Mouse (Mus musculus) lung, postnatal 25 days (tissue): ENCODE results near the gene Kcne1.

ENCODE experiments used
- DNase-seq: peaks from one replicate; pipeline ENCODE4 v3.0.0; 2022; ENCODE audit warnings: low spot score

Kcne1 gene

DNA sequence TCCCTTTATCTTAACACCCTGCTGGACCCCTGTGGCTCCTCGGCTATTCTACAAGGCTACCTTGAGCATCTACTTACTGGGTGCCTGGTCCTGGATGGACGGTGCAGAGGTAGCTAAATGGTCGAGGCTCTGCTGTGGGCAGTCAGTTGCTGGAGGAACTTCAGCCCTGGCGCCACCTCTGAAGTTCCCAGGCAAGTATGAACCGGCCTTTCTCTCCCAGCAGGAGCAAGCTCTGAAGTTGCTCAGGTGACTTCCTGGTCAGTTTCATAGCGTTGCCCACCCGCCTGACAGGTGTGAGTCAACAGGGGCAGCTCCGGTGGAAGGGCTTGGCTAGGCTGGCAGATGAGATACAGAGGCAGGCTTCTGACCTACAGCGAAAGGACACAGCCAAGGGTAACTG lies at the start of gene Kcne1:
Gene Kcne1, minus strand, starts transcription at position 240 of the 400 bp plus-strand sequence.
- no peak for DNase-seq

DNA sequence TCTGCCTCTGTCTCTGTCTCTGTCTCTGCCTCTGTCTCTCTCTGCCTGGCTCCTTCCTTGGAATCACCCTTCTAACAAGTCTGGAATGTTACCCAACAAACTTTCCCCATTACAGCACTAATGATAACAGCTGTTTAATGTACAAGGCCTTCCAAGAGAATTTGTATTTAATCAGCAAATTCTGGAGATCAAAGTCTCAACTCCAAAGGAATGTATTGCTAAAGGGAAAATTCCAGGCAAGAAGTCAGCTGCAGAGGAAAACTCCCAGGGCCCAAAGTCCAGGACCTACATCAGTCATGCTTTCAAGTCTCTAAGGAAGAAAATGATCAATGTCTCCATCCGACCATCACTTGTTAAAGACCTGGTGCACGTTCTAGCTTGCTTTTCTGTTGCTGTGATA lies 48.6 kb upstream of the Kcne1 start:
- DNase-seq, result peak; percentile 42

DNA sequence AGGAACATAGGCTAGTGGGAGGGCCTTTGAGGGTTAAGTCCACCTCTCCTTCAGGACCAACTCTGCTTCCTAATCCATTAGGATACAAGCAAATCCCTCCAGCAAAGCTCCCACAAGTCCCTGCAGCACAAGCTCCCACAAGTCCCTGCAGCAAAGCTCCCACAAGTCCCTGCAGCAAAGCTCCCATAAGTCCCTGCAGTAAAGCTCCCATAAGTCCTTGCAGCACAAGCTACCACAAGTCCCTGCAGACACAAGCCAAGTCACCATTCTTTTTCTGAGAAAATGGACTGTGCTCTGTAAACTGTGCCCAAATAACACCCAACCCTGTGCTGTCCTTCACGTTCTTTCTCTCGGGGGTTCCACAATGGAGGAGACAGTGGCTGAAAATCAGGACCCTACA lies 44.9 kb upstream of the Kcne1 start:
- DNase-seq, result no peak

DNA sequence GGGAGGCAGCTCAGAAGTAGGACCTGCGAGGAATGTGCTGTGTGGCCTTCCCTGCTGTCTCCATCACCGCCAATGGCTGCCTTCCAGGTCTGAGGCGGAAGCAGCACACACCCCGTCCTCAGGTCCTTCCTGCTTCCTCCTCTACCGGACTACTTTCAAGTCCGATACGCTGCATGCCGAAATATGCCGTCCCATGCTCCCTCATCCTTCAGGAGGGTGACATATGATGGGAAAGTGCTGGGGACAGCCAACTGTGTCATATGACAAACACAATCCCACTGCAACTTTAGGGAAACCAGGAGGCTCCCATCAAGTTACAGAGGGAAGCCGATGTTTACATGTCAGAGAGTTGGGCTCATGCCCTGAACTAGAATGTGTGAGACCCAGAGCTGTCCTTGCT lies 43.8 kb upstream of the Kcne1 start:
- peak; percentile 48 for DNase-seq

DNA sequence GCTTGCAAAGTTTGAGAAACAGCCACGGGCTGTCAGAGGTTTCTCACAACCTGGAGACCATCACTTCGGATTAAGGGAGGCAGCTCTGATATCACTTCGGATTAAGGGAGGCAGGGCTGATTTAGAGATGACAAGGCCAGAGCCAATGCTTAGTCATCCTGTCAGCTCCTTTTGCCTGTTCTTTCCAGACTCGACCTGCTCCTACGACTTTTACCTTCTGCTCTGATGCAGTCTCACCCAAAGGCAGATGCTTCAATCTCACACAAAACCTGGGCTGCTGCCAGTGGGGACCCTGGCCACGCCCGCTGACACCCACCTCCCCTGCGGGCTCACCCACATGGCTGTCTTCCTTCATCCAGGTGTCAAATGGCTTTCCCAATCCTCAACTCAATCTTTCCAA lies 42.9 kb upstream of the Kcne1 start:
- DNase-seq, result no peak

DNA sequence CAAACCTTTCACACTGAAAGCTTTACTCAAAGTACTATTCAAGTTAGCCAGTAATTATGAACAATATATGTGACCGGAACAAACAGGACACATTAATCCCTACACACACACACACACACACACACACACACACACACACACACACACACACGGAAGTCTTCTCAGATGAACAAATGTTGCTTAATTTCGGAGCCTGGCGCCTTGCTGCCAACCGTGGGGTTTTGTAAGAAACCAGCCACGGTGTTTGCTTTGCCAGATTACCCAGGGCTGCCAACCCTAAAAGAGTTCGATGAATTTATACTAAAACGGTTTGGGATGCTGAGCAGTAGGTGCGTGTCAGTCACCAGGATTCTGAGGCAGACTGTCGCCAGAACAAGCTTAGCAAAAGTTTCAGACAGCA lies 41.9 kb upstream of the Kcne1 start:
- DNase-seq, result peak; percentile 24

DNA sequence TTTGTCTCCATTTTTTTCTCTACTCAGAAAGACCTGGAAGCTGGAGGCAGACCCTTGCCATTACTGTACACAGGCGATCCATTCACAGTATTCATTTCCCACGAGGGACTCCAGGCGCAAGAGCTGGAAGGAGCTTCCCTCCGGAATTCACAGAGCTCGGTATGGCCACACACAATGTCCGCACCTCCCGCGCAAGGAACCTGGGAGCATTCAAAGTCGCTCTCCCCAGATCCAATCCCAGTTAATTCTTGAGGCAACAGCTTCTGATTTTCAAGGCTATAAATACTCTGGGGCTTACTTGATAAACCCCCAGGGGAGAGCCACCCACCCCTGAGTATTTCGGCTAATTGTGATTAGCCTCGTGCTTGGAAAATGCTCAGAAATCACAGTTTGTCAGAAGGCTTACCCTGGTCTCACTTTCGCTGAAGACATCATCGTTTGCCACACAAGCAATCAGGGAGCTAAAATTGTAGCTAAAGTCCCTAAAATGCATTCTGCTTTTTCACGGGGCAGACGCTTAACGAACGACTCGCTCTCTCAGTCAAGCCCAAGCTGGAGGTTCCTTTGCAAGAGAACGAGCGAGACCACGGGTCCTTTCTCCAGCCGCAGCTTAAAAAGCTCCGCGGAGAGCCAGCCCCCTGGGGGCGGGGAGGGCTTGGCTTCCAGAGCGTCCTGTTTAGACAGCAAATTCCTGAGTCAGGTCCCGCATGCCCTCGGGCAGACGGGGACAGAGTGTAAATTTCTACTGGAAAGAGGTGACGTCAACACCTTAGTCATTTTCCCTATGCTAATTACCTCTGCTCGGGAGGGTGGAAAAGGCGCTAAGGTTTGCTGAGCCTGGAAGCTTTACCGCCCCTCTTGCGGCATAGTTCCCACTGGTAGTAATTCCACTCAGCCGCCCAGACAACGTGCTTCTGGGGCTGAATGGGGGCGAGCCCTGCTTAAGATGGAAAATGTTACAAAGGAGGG lies 40.5 kb upstream of the Kcne1 start:
- DNase-seq, result peak; percentile 95

DNA sequence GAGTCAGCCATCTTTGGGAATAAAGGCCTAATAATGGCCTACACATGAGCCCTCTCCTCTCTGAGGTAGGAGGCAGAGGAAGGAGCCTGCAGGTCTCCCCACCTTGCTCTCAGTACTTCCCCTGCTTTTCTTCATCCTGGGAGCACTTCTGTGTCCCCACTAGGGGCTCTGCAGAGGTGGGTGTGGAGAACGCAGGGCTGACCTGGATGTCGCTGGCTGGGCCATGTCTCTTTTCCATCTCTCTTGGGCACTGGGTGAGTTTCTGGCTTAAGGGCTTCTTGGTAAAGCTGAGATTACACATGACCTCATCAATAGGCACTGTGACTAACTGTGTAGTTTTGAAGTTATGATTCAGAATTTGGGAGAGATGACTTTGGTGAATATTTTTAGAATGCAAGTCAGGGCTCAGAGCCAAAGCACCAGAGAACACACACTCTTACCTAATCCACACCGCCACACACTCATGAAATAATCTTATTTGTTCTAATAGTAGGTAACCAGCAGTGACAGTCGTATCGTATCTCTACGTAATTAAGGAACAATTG lies 39.4 kb upstream of the Kcne1 start:
- peak; percentile 61 for DNase-seq

DNA sequence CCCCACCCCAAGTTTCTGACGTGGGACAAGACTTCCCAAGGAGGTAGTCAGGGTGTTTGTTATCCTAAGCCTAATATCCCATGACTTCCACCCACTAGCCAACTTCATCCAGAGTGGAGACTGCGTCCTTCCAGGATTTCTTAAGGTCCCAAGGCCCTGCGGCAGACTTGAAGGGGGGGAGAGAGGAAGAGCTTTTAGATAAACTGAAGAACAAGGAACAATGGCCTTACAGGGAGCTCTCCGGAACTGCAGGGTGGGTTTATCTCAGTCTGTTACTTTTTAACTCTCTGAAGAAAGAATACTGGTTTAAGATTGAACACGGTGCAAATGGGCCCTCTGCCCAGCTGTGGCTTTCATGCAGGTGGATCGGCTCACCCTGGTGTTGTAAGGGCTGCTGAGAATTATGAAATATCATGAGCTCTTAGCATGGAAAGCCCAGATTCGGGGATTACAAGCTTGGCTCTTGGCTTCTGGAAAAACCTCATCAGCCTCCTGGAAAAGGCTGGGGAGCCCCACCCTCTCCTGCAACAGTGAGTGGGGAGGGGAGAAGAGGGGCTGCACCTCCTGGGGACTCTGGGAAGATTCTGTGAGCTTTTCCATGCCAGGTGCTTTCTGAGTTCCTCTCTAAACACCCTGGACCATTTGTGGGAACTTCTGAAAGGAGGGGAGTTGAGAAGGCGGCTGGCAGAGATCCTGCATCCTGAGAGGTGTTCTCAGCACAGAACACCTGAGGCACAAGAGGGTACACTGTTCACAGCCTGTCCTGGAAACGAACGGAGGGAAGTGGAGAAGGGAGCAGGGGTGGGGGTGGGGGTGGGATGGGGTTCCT lies 38.7 kb upstream of the Kcne1 start:
- DNase-seq, result peak; percentile 78

DNA sequence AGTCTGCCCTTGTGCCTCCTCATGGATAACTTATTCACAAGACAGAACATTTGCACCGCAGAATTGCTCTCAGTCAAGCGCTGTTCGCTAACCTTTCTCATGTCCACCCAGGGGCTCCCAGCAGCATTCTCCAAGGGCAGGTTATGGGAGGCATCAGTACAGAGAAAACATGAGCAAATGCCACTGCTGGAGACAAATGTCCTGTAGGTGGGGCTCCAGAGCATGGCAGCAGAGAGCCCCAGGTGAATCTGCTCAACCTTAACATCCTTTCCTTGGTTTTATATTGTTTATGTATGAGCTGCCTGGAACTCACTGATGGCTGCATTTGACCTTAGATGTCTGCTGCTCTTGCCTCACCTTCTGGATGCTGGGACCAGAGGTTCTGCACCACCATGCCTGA lies 34.5 kb upstream of the Kcne1 start:
- DNase-seq, result no peak

DNA sequence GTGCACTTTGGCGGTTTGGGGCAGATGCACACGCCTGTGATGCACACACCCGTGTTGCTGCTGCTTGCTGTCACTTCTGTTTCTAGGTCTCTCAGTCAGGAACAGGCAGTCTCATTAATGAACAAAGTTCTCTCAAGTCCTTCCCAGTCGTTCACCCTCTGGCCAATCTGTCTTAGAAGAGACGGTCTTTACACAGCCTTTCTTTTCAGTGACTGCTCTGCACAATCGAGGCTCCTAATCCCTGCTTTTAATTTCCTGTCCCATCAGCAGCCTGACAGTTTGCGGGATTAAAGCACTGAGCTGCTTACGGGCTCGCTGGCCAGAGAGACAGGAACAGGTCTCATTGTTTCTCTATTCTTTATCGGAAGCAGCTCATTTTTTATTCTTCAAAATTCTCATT lies 28.4 kb upstream of the Kcne1 start:
- no peak for DNase-seq

DNA sequence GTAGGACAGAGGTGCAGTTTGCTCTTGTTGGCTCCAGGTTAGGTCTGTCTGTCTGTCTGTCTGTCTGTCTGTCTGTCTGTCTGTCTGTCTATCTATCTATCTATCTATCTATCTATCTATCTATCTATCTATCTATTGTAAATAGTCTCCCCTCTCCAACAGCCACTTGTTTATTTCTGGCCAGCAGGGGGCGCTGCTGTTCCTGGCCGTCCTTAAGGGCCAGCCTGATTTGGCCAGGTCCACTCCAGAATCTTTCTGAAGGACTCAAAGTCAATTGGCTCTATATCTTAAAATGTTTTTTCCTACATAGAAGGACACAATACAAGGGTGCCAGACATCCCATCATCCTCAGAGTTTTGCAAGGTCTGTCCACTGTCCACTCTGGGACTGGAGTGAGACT lies 25.8 kb upstream of the Kcne1 start:
- DNase-seq, result peak; percentile 77

DNA sequence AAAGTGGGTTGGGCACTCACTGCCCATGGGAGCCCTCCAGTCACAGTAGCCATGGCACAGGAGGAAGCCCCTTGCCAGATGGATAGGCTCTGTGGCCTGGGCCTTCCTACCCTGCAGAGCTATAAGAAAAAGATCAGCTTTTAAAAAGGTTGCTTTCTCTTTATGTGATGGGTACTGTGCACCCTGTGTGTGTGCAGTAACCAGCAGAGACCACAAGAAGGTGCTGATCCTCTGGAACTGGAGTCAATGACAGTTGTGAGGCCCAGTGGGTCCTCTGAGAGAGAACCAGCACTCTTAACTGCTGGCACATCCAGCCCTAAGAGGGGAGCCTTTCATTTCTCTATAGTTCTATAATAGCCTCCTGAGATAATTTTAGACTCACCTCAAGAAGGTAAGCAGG lies 24.1 kb upstream of the Kcne1 start:
- DNase-seq, result no peak

DNA sequence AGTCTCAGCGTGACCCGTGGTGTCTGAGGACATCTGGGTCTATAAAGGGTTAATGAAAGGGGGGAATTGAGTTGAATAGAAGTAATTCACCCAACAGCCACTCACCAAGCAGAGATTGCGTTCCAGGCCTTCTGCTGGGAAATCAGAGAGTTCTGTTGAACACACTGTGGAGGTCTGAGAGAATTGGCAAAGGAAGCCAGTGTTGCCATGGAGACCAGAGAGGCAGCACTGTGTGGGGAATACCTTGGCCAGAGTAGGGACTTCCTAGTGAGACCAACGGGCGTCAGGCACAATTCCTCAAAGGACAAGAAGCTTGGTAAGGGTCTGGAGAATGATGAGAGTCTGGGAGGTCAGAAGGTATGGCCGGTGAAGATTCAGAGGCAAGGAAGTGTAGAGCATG lies 23.2 kb upstream of the Kcne1 start:
- DNase-seq, result no peak

DNA sequence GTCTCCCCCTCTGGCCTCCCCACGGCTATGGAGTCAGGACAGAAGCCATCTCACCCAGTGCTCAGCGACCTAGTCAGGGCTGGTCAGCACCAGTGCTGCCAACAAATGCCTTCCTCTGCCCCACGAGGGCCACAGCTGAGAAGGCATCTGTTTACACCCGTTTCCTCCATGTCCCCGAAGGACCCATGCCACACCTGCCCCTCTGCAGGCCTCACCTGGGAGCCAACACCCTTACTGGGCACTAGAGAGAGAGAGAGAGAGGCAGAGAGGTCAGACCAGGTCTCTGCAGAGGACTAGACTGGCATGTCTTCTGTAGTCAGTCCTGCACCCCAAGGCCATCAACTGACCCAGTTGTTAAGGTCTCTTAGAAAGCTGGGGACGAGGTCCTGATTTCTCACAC lies 21.8 kb upstream of the Kcne1 start:
- DNase-seq, result no peak

DNA sequence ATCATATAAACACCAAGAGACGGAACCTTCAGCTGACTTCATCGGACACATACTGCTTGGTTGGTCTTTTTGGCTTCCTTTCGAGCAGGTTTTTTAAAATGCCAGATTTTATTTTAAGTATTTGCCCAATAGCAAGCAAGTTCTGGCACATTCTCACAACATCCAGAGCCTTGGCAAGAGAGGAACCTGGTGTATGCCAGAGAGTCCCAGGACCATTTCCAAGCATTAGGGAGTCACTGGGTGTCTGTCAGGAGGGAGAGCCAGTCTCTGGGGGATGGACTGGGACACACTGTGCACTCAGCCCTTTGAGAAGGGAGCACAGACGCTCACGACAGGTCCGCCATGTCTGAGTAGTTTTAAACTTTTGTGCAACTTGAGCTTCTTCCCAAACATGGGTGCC lies 17.7 kb upstream of the Kcne1 start:
- DNase-seq, result no peak

DNA sequence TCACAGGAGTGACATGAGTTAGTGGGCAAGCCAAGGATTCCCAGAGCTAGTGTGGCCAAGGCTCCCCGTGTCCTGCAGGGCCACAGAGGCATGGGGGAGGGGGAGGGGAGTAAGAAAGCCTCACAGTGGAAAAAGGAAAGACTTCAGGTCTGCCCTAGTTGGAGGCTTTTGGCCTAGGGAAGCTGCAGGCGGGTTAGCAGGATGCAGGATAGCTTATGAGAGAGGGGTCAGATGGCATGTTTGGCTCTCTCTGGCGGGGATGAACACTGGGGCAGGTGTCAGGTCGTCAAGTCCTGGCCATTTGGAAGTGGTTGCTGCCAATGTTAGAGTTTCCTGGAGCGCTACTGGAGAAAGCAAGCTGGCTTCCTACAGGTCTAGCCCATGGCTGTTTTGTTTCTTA lies 12.4 kb upstream of the Kcne1 start:
- no peak for DNase-seq

DNA sequence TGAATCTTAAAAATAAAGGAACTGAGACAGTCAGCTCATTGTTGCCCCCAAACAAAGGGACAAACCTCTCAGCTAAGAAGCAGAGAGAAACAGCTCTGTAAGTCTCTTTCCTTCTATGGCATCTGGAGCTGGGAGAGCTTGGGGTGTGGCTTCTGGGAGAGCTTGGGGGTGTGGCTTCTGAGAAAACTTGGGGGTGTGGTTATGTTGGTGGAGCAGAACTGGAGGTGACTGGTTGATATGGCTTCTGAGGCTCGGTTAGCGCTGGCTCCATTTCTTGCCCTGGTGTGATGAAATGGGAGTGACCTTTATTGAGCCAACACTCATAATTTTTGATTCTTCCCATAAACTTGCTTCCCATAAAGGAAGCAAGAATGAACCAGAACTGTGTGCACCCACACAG lies 10.0 kb upstream of the Kcne1 start:
- peak; percentile 44 for DNase-seq

DNA sequence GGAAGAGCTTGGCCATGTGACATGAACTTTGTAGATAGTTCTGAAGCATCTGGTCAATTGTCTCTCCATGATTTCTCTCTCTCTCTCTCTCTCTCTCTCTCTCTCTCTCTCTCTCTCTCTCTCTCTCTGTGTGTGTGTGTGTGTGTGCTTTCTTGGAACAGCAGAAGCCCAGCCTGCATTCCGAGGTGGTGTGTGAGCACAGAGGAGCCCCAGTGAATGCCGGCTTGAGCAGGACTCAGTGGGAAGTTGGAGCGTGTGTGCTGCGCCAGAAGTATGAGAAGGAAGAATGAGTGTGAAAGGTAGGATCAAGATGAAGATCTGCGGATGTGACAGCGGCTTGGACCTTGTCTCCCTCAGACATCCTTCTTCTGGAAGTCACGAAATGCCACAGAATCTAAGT lies 6.2 kb upstream of the Kcne1 start:
- DNase-seq, result no peak

DNA sequence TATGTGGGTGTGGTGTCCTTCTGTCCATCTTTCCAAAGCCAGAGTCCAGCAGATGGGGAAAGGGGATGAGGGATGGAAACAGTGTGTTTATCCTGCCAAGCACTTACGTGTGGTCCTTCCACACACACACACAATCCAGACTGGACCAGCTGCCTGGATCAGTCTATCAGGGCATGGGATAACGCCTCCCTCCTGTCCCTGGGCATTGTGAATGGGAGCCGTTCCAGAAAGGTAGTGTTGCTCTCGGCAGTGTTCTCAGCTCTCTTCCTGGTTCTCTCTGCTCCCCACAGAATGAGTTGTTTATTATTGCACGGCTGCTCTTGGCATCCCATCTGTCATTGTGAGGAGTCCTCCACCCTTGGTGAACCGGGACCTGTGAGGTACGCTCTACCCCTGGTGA lies 1.4 kb upstream of the Kcne1 start:
- no peak for DNase-seq

DNA sequence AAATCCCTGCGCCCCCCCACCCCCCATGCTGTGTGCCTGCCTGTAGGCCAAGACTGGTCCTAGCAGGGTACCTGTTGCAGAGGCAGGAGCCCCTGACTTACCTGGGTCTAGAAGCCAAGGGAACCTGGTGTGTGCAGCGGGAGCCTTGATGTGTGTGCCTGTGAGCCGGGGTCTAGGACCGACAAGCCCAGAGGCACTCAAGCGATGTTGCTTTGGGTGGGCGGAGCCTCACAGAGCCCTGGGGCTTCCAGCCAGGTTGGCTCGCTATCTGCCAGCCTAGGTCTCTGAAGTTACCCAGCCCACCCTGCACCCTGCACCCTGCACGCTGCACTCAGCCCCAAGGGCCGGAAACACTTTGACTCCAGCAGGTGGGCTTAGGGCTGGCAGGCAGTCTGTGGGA lies 534 bp downstream of the Kcne1 start:
- DNase-seq, result no peak

DNA sequence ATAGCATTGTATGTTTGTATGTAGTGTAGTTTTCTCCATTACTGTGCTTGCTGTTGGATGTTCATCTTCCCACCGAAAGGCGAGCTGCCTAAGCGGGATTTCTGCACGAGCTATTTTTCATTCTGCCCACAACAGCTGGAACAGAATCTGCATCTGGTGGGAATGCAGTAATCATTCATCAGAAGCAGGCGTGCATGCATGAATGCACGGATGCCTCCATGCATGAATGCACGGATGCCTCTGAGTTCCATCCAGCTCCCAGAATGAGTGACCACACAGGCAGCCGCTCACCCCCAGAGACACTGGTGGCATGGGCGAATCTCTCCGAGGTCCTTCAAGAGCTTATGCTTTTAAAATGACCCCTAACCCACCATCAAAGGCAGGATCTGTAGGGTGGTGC lies 1.7 kb downstream of the Kcne1 start:
- DNase-seq, result no peak

DNA sequence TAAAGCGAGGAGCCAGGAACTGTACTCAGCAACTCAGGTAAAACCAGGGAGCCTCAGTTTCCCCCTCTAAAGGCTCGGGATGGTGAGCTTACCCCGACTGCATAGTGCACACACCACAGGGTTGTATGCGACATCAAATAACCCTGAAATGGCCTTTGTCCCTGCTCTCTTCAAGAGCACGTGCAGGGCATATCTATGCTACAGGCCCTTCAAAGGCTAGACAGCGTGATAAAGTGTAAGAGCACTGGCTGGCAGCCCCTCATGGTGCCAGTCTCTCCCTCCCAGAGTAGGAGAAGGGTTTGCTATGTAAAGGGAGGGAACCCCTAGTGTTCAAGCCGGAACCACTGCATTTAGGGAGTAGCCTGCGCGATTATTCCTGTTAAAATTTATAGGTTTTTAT lies 2.2 kb downstream of the Kcne1 start:
- DNase-seq, result no peak
